Comparison of ENCODE assay signal across 13 mouse cellular contexts in the genomic region with DNA sequence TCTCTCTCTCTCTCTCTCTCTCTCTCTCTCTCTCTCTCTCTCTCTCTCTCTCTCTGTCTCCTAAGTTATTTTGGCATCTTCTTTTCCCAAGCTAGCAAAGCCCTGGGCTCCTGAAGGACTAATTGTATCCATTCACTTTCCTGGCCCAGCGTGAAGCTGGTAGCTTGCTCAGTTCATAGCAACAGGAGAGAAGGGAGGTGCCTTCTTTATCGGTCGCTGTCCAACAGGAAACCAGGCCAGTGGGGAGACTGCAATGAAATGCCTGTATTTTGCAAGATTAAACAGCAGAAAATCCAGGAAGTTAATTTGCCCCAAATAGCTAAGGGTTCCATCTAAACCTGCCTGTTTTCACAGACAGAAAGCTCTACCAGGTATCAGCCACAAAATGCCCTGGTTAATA. TPM values are rescaled to one million over a fixed set of nuclear protein-coding genes. Genes with fewer than 3 reads are reported as not detected.
DNase-seq lines count a peak whose midpoint lies in the region; ATAC-seq and TF ChIP-seq lines count a peak whose summit lies in the region.
"Had no signal": no experiment of that assay in that cellular context is flagged by ENCODE, and none has a peak within 500 bp of the region (broad histone marks: within the 10 kb centered on the region; RNA-seq: fewer than 3 reads in every experiment).

No protein-coding gene starts in this region.

- no peak overlapping the region for H3K4me3 ChIP-seq in kidney, postnatal 0 days (replicated peaks; ENCODE audit: low read depth, low read length)
- H3K4me3 ChIP-seq in hindbrain, embryonic 16.5 days (ENCODE audit: low read length), result no peak overlapping the region
- no peak overlapping the region for H3K4me3 ChIP-seq in neural tube, embryonic 14.5 days (ENCODE audit: low read depth, low read length)
- H3K4me3 ChIP-seq: embryonic facial prominence, embryonic 15.5 days; left cerebral cortex, adult 2 months; liver, embryonic 15.5 days had no signal

- H3K36me3 ChIP-seq in kidney, postnatal 0 days (ENCODE audit: insufficient read depth, low read length), result no peaks in the 10 kb centered on the region
- H3K36me3 ChIP-seq in hindbrain, embryonic 16.5 days (ENCODE audit: control insufficient read depth, insufficient read depth, low read length), result no peaks in the 10 kb centered on the region
- H3K36me3 ChIP-seq in neural tube, embryonic 14.5 days (ENCODE audit: control insufficient read depth, insufficient read depth, low read length), result no peaks in the 10 kb centered on the region
- H3K36me3 ChIP-seq: embryonic facial prominence, embryonic 15.5 days; liver, embryonic 15.5 days had no signal

- H3K4me2 ChIP-seq in kidney, postnatal 0 days (ENCODE audit: low read length), result no peak overlapping the region
- 0 out of 2 replicates have a peak overlapping the region, but pooled peaks have one; percentile 7 for H3K4me2 ChIP-seq in hindbrain, embryonic 16.5 days (ENCODE audit: low read length)
- peak overlapping the region; percentile 11 for H3K4me2 ChIP-seq in neural tube, embryonic 14.5 days (ENCODE audit: low read depth, low read length)
- H3K4me2 ChIP-seq: embryonic facial prominence, embryonic 15.5 days; liver, embryonic 15.5 days had no signal

- no peak for ATAC-seq in kidney, postnatal 0 days (replicated peaks; ENCODE audit: low FRiP score, low read depth)
- no peak for ATAC-seq in hindbrain, embryonic 16.5 days
- ATAC-seq in neural tube, embryonic 14.5 days (ENCODE audit: low read depth), result no peak

- no peak for TF ChIP-seq CTCF in kidney, postnatal 0 days (IDR thresholded peaks at IDR 0.05; ENCODE audit: low read depth)

- no peaks in the 10 kb centered on the region for H3K9me3 ChIP-seq in kidney, postnatal 0 days (replicated peaks; ENCODE audit: low read length)
- H3K9me3 ChIP-seq in hindbrain, embryonic 16.5 days (ENCODE audit: control insufficient read depth, low read length), result no peaks in the 10 kb centered on the region
- no peaks in the 10 kb centered on the region for H3K9me3 ChIP-seq in neural tube, embryonic 14.5 days (ENCODE audit: control insufficient read depth, low read length)
- H3K9me3 ChIP-seq: embryonic facial prominence, embryonic 15.5 days; liver, embryonic 15.5 days had no signal

- no peak overlapping the region for H3K9ac ChIP-seq in kidney, postnatal 0 days (ENCODE audit: low read depth, low read length)
- H3K9ac ChIP-seq in hindbrain, embryonic 16.5 days (ENCODE audit: low read depth, low read length), result no peak overlapping the region
- H3K9ac ChIP-seq in neural tube, embryonic 14.5 days (replicated peaks; ENCODE audit: low read depth, low read length), result no peak overlapping the region
- H3K9ac ChIP-seq: embryonic facial prominence, embryonic 15.5 days; liver, embryonic 15.5 days had no signal

- no peak overlapping the region for H3K27ac ChIP-seq in kidney, postnatal 0 days
- H3K27ac ChIP-seq in hindbrain, embryonic 16.5 days (ENCODE audit: low read depth, low read length), result no peak overlapping the region
- H3K27ac ChIP-seq in neural tube, embryonic 14.5 days (ENCODE audit: low read depth, low read length), result no peak overlapping the region
- H3K27ac ChIP-seq: embryonic facial prominence, embryonic 15.5 days; left cerebral cortex, adult 2 months; liver, embryonic 15.5 days had no signal

- H3K27me3 ChIP-seq in kidney, postnatal 0 days (ENCODE audit: insufficient read depth, low read length), result no peaks in the 10 kb centered on the region
- H3K27me3 ChIP-seq in hindbrain, embryonic 16.5 days (replicated peaks; ENCODE audit: control insufficient read depth, insufficient read depth, low read length), result no peaks in the 10 kb centered on the region
- peaks cover 3% of the 10 kb centered on the region; the same call in 1 of the 2 replicates for H3K27me3 ChIP-seq in neural tube, embryonic 14.5 days (ENCODE audit: control insufficient read depth, insufficient read depth, low read length)
- H3K27me3 ChIP-seq: embryonic facial prominence, embryonic 15.5 days had no signal

- peak; percentile 29 for DNase-seq in kidney, postnatal 0 days (ENCODE audit: low spot score)
- no peak for DNase-seq in kidney, adult 11 months
- DNase-seq in adrenal gland, postnatal 25 days, result peak; percentile 3
- no peak for DNase-seq in yolk sac, embryonic 10.5 days (ENCODE audit: low spot score)
- DNase-seq in thymus, postnatal 14 days, result no peak
- DNase-seq in right cerebral cortex, postnatal 14 days, result no peak
- DNase-seq: kidney, postnatal 10 days; thymus, adult 2 months had no signal

- WGBS in kidney, postnatal 0 days, result 18% methylated on average over 3 of the region's 3 CpGs
- WGBS in hindbrain, embryonic 16.5 days, result 17% methylated on average over 3 of the region's 3 CpGs
- WGBS in neural tube, embryonic 14.5 days, result 8% methylated on average over 3 of the region's 3 CpGs

- H3K4me1 ChIP-seq in kidney, postnatal 0 days (replicated peaks; ENCODE audit: insufficient read depth, low read length), result no peaks in the 10 kb centered on the region; the same call in 1 of the 2 replicates
- H3K4me1 ChIP-seq in hindbrain, embryonic 16.5 days (ENCODE audit: control insufficient read depth, insufficient read depth, low read depth, low read length), result peaks cover 3% of the 10 kb centered on the region
- H3K4me1 ChIP-seq in neural tube, embryonic 14.5 days (ENCODE audit: control insufficient read depth, insufficient read depth, low read length), result no peaks in the 10 kb centered on the region

RNA-seq across cellular contexts. Expression of gene Efna5, which starts 5.4 kb away (rescaled TPM):
- polyA plus RNA-seq in kidney, postnatal 0 days (2015; fragmentation: Nextera tagmentation; extraction: Ambion mirVana), result 17.3 and 19.4 TPM in 2 replicates
- 20.8 and 30.0 TPM in 2 replicates for total RNA-seq in adrenal gland, postnatal 25 days (2021)
- 32.3 and 37.5 TPM in 2 replicates for polyA plus RNA-seq in hindbrain, embryonic 16.5 days (2015; fragmentation: Nextera tagmentation; extraction: Ambion mirVana)
- polyA plus RNA-seq in neural tube, embryonic 14.5 days (2014; fragmentation: Nextera tagmentation; extraction: Ambion mirVana), result 65.4 and 67.4 TPM in 2 replicates

Comparison
In these comparisons a context has a peak if more than half of its experiments do, and no peak if none do; other contexts are left out.
1. DNase-seq: peak in kidney, postnatal 0 days (single experiment) and adrenal gland, postnatal 25 days (single experiment); none in kidney, adult 11 months (single experiment), yolk sac, embryonic 10.5 days (single experiment), thymus, postnatal 14 days (single experiment) and right cerebral cortex, postnatal 14 days (single experiment).